Mouse (Mus musculus) limb, embryonic 15.5 days (tissue): ENCODE measurements around the gene Fam19a2. TPM values are rescaled to one million over a fixed set of nuclear protein-coding genes. Genes with fewer than 3 reads are reported as not detected.

Experiments
- ATAC-seq: fragments of 200-750 bp; cut with Nextera tagmentation; 2 replicates; pipeline ENCODE4 v1.8.0; 2017; ENCODE audit warnings: low read depth, moderate TSS enrichment; ENCODE audit not compliant: insufficient number of reproducible peaks, low FRiP score, low TSS enrichment
- H3K27ac ChIP-seq: fragments of 300-500 bp; sonication (generic); 2 replicates; pipeline ENCODE4 v1.5.1; 2015; ENCODE audit warnings: moderate library complexity, mild to moderate bottlenecking, inconsistent platforms
- H3K27me3 ChIP-seq: fragments of 300-500 bp; sonication (generic); 2 replicates; pipeline ENCODE4 v1.6.1; 2015; ENCODE audit warnings: inconsistent platforms
- H3K36me3 ChIP-seq: fragments of 300-500 bp; sonication (generic); 2 replicates; pipeline ENCODE4 v1.6.1; 2015; ENCODE audit warnings: inconsistent platforms
- H3K4me1 ChIP-seq: fragments of 300-500 bp; sonication (generic); 2 replicates; pipeline ENCODE4 v1.6.1; 2015; ENCODE audit warnings: inconsistent platforms
- H3K4me2 ChIP-seq: fragments of 300-500 bp; sonication (generic); 2 replicates; pipeline ENCODE4 v1.6.1; 2015; ENCODE audit warnings: mild to moderate bottlenecking, inconsistent platforms
- H3K4me3 ChIP-seq: fragments of 300-500 bp; sonication (generic); 2 replicates; pipeline ENCODE4 v1.5.1; 2015; ENCODE audit warnings: mild to moderate bottlenecking, inconsistent platforms
- H3K9ac ChIP-seq: fragments of 300-500 bp; sonication (generic); 2 replicates; pipeline ENCODE4 v1.6.1; 2015; ENCODE audit warnings: inconsistent platforms
- H3K9me3 ChIP-seq: fragments of 300-500 bp; sonication (generic); 2 replicates; pipeline ENCODE4 v1.6.1; 2016; ENCODE audit warnings: inconsistent platforms
- WGBS: fragments of 180-500 bp; shearing (Covaris S2); methylation state at CpG from one replicate; pipeline ENCODE4 v1.1.7; 2015; 5-methylcytosine and 5-hydroxymethylcytosine counted together
- polyA plus RNA-seq: library from polyadenylated mRNA; unstranded; fragments of >200 nt; fragmentation: Nextera tagmentation; extraction: Ambion mirVana; gene quantifications from 2 replicates; pipeline ENCODE4 v1.2.1, GENCODE M21; 2015

Fam19a2 gene
- polyA plus RNA-seq, 1 experiment from 2014 or later = 2.9 TPM

DNA sequence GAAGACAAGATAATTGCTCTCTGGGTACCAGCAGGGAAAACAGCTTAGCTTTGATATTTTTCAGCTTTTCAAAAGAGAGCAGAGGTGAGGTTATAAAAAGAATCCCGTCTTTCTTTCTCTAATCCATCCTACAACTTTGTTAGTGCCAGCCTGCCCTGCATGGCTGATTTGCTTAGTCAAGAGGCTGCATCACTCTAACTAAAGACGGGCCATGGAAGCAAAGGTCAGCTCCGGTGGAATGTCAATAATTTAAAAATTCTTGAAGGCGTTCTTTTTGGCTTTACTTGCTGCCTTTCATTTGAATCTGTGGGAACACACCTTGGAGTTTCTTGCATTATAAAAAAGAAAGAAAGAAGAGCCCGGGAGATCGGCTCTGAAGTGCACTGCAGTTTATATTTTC is 134.3 kb downstream of the Fam19a2 start:
- ATAC-seq = no peak
- Histone ChIP-seq H3K27me3 (no peaks in the 10 kb centered on the region), H3K9me3 (no peaks in the 10 kb centered on the region), H3K9ac (no peak overlapping the region), H3K4me1 (no peaks in the 10 kb centered on the region), H3K27ac (no peak overlapping the region), H3K36me3 (no peaks in the 10 kb centered on the region), H3K4me2 (no peak overlapping the region), H3K4me3 (no peak overlapping the region)
- WGBS = 65% methylated on average over 6 of the region's 6 CpGs

- Histone ChIP-seq H3K9me3 (0 out of 2 replicates have a peak, but pooled peaks cover 6% of the 10 kb centered on the region), H3K27me3 (no peaks in the 10 kb centered on the region), H3K27ac (no peak overlapping the region), H3K36me3 (no peaks in the 10 kb centered on the region), H3K9ac (no peak overlapping the region), H3K4me3 (no peak overlapping the region), H3K4me2 (no peak overlapping the region), H3K4me1 (no peaks in the 10 kb centered on the region)
- ATAC-seq = no peak
- WGBS = 82% methylated on average over 3 of the region's 3 CpGs
These were observed 137.4 kb downstream of the Fam19a2 start for GRCm38 (mm10) chr10:123401188-123401587.

DNA sequence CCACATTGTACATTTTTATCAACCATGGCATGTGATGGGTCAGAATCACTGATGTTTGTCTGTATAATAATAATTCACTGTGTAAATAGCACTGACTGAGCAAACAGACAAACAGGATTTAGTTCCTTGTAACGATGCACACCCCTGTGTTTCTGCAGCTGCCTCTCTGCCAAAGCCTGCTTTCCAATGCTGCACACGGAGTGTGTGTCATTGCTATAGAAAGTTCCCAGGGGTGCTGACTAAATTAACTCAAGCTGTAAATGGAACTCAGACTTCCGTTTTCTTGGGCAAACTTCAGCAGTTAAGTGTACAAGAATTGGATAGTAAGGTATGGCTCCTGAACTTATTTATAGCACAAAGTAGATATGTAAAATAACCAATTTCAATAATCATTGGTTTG is 138.7 kb downstream of the Fam19a2 start:
- H3K4me3 ChIP-seq = no peak overlapping the region
- no peaks in the 10 kb centered on the region for H3K36me3 ChIP-seq
- H3K27me3 ChIP-seq = no peaks in the 10 kb centered on the region
- ATAC-seq = no peak
- H3K9me3 ChIP-seq = 0 out of 2 replicates have a peak, but pooled peaks cover 6% of the 10 kb centered on the region
- H3K27ac ChIP-seq = no peak overlapping the region
- no peaks in the 10 kb centered on the region for H3K4me1 ChIP-seq
- WGBS = 29% methylated on average over 3 of the region's 3 CpGs
- no peak overlapping the region for H3K4me2 ChIP-seq
- H3K9ac ChIP-seq = no peak overlapping the region

- no peak overlapping the region for H3K27ac ChIP-seq
- H3K9ac ChIP-seq = no peak overlapping the region
- no peak overlapping the region for H3K4me2 ChIP-seq
- no peak overlapping the region for H3K4me3 ChIP-seq
- H3K36me3 ChIP-seq = no peaks in the 10 kb centered on the region
- H3K9me3 ChIP-seq = no peaks in the 10 kb centered on the region
- ATAC-seq = no peak
- H3K27me3 ChIP-seq = no peaks in the 10 kb centered on the region
- 89% methylated on average over 1 of the region's 1 CpGs for WGBS
- H3K4me1 ChIP-seq = peaks cover 5% of the 10 kb centered on the region; the same call in 1 of the 2 replicates
These were observed 151.2 kb downstream of the Fam19a2 start for GRCm38 (mm10) chr10:123414953-123415352.

GRCm38 (mm10) chr10:123416024-123416423 is 152.2 kb downstream of the Fam19a2 start:
- ATAC-seq = no peak
- no peaks in the 10 kb centered on the region for H3K9me3 ChIP-seq
- no peak overlapping the region for H3K4me2 ChIP-seq
- no peaks in the 10 kb centered on the region for H3K27me3 ChIP-seq
- no peak overlapping the region for H3K4me3 ChIP-seq
- peaks cover 5% of the 10 kb centered on the region; the same call in 1 of the 2 replicates for H3K4me1 ChIP-seq
- 25% methylated on average over 4 of the region's 4 CpGs for WGBS
- no peaks in the 10 kb centered on the region for H3K36me3 ChIP-seq
- no peak overlapping the region for H3K9ac ChIP-seq
- no peak overlapping the region for H3K27ac ChIP-seq

- H3K27me3 ChIP-seq = no peaks in the 10 kb centered on the region
- ATAC-seq = no peak
- H3K27ac ChIP-seq = no peak overlapping the region
- H3K4me2 ChIP-seq = no peak overlapping the region
- H3K9me3 ChIP-seq = no peaks in the 10 kb centered on the region
- H3K4me3 ChIP-seq = no peak overlapping the region
- H3K4me1 ChIP-seq = peaks cover 5% of the 10 kb centered on the region; the same call in 1 of the 2 replicates
- no peak overlapping the region for H3K9ac ChIP-seq
- H3K36me3 ChIP-seq = no peaks in the 10 kb centered on the region
- 51% methylated on average over 7 of the region's 7 CpGs for WGBS
These were observed 154.9 kb downstream of the Fam19a2 start for GRCm38 (mm10) chr10:123418616-123419173.

DNA sequence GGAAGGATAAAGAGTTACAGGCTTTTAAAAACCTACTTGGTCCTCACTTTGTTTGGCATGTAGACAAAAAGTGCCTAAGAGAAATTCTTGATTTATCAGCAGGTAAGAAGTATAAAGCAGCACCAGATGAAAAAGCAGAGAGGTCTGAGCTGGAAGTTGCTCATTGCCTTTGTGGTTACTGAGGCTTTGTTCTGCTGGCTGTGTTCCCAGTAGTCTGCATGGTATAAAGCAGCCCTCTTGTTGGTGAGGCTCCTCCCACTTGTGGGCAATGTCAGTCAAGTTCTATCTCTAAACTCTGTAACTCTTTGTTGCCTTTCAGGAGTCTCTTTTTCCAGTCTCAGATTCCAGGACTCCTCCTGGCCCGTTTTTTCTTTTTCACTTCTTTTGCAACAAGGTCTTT is 156.5 kb downstream of the Fam19a2 start:
- no peak overlapping the region for H3K9ac ChIP-seq
- no peak overlapping the region for H3K4me3 ChIP-seq
- no peaks in the 10 kb centered on the region for H3K36me3 ChIP-seq
- ATAC-seq = 0 out of 2 replicates have a peak, but pooled peaks have one; percentile 55
- no peaks in the 10 kb centered on the region for H3K27me3 ChIP-seq
- WGBS = 81% methylated on average over 1 of the region's 1 CpGs
- H3K4me2 ChIP-seq = no peak overlapping the region
- peaks cover 5% of the 10 kb centered on the region; the same call in 1 of the 2 replicates for H3K4me1 ChIP-seq
- no peaks in the 10 kb centered on the region for H3K9me3 ChIP-seq
- H3K27ac ChIP-seq = no peak overlapping the region

- 86% methylated on average over 3 of the region's 3 CpGs for WGBS
These were observed 160.7 kb downstream of the Fam19a2 start for GRCm38 (mm10) chr10:123424482-123424881.

DNA sequence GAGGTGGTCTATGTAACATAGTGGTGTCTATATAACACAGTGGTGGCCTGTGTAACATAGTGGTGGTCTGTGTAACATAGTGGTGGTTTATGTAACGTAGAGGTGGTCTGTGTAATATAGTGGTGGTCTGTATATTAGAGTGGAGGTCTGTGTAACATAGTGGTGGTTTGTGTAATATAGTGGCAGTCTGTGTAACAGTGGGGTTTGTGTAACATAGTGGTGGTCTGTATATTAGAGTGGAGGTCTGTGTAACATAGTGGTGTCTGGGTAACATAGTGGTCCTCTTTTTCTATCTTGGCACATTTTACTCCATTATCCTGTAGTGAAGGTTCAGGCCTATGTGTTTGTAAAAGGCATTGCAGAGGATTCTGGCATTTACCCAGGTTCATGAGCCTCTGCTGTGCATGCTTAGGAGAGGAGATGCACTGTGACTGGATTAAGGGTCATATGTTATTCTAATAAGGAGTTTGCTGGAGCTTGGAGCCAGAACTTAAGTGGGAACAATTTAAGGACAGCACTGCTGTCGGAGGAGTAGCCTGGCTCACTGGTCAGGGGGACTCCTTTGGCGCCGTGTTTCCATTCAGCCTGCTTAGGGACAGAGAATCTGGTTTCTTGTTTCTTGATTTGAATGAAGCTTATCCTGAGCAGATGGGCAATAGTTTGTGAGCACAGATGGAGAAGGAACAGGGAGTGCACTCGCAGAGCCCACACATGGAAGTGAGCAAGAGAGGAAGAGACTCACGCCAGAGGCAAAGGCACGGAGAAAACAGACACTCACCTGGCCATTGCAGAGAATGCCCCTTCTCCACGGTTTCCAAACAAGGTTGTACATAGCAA is 162.9 kb downstream of the Fam19a2 start:
- Histone ChIP-seq H3K27ac (no peak overlapping the region), H3K36me3 (no peaks in the 10 kb centered on the region), H3K27me3 (no peaks in the 10 kb centered on the region), H3K9me3 (no peaks in the 10 kb centered on the region), H3K4me2 (no peak overlapping the region), H3K4me3 (no peak overlapping the region), H3K9ac (no peak overlapping the region), H3K4me1 (no peaks in the 10 kb centered on the region)
- 70% methylated on average over 8 of the region's 8 CpGs for WGBS
- no peak for ATAC-seq

More at GRCm38 (mm10) chr10:123424482-123424881, 160.7 kb downstream of the Fam19a2 start:
- Histone ChIP-seq H3K27ac (no peak overlapping the region), H3K9ac (no peak overlapping the region), H3K27me3 (no peaks in the 10 kb centered on the region), H3K36me3 (no peaks in the 10 kb centered on the region), H3K9me3 (no peaks in the 10 kb centered on the region), H3K4me1 (no peaks in the 10 kb centered on the region), H3K4me3 (no peak overlapping the region), H3K4me2 (no peak overlapping the region)
- no peak for ATAC-seq

GRCm38 (mm10) chr10:123431569-123431968 is 167.8 kb downstream of the Fam19a2 start:
- Histone ChIP-seq H3K9me3 (no peaks in the 10 kb centered on the region), H3K27me3 (no peaks in the 10 kb centered on the region), H3K4me3 (no peak overlapping the region), H3K4me2 (no peak overlapping the region), H3K4me1 (no peaks in the 10 kb centered on the region), H3K9ac (no peak overlapping the region), H3K27ac (no peak overlapping the region), H3K36me3 (no peaks in the 10 kb centered on the region)
- 39% methylated on average over 5 of the region's 5 CpGs for WGBS
- no peak for ATAC-seq

DNA sequence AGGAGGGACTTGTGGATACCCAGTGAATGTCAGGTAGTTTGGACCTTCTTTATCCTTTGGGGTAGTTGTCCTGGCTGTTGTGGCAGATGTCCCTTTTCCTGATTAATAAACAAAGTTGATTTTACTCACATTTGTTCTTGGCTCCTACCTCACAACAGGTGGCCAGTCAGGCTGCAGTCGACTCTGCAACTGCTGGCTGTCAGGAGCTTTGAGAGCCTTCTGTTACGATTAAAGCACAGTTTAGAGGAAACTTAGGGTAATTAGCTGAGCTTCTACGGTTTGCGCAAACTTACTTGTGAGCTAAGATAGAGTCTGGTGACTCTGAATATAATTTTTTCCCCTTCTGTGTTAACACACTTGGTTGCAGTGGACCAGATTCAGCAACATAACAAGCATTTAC is 173.8 kb downstream of the Fam19a2 start:
- 50% methylated on average over 4 of the region's 4 CpGs for WGBS

GRCm38 (mm10) chr10:123456800-123457199 is 193.0 kb downstream of the Fam19a2 start:
- no peaks in the 10 kb centered on the region for H3K27me3 ChIP-seq
- no peaks in the 10 kb centered on the region for H3K9me3 ChIP-seq
- no peak overlapping the region for H3K27ac ChIP-seq
- no peak overlapping the region for H3K4me2 ChIP-seq
- H3K4me1 ChIP-seq = no peaks in the 10 kb centered on the region
- ATAC-seq = no peak
- H3K36me3 ChIP-seq = no peaks in the 10 kb centered on the region
- H3K4me3 ChIP-seq = no peak overlapping the region
- WGBS = 42% methylated on average over 1 of the region's 1 CpGs
- H3K9ac ChIP-seq = no peak overlapping the region

More for the DNA sequence above, 173.8 kb downstream of the Fam19a2 start:
- Histone ChIP-seq H3K27me3 (no peaks in the 10 kb centered on the region), H3K4me2 (no peak overlapping the region), H3K9ac (no peak overlapping the region), H3K9me3 (no peaks in the 10 kb centered on the region), H3K4me3 (no peak overlapping the region), H3K36me3 (no peaks in the 10 kb centered on the region), H3K4me1 (no peaks in the 10 kb centered on the region), H3K27ac (no peak overlapping the region)
- no peak for ATAC-seq
